Mouse (Mus musculus): ENCODE measurements around the gene Wfdc5. TPM values are rescaled to one million over a fixed set of nuclear protein-coding genes. Genes with fewer than 3 reads are reported as not detected.

The Wfdc5 gene
- total RNA-seq, 2 experiments from 2014 or later = not detected

DNA sequence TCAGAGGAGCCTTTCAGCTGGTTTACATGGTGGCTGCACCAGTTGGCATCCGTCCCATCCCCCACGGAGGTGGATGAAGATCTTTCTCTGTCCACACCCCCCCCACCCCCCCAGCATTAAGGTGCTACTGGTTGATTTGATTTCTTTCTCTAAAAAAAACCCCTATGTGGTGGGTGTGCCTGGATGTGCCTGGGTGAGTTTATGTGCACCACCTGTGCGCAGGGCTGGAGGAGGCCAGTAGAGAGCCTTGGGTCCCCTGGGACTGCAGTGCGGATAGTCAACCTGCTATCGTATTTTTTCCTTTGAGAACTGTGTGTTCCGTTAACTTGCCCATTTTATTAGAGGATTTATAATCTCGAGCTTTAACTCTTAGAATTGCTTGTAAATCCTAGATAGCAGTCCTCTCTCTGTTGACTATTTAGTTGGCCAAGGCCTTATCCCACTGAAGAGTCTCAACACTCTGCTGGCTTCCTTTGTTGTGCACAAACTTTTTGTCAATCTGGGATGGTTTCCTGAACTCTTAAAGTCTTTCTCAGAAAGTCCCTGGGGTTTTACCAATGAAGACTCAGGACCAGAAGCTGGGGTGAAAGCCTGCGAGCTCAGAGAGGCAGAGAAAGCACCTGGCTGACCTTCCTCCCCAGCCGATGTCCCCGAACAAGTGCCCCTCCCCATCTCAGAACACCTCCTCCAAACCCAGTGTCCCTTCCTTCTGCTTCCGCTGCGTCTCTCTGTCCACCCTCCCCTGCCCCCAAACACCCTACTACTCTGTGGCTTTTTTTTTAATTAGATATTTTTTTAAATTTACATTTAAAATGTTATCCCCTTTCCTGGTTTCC lies 53.7 kb downstream of the Wfdc5 start:
- DNase-seq = no peak

DNA sequence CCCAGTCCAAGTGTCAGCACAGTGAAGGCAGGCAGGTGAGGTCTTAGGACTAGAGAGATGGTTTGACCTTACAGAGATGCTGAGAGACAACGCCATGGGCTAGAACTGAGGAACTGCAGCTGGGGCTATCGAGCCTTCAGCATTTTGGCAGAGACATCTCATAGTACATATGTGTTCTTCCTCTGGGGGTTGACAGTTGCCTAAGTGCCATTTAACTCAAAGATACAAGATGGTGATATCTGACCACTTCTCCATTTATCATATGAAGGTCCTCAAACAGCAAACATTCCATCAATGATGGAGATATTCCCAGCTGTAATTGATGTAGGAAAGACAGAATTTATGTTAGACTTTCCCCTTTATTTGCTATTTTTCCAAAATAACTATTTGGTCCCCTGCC lies 55.2 kb downstream of the Wfdc5 start:
- DNase-seq = no peak

DNA sequence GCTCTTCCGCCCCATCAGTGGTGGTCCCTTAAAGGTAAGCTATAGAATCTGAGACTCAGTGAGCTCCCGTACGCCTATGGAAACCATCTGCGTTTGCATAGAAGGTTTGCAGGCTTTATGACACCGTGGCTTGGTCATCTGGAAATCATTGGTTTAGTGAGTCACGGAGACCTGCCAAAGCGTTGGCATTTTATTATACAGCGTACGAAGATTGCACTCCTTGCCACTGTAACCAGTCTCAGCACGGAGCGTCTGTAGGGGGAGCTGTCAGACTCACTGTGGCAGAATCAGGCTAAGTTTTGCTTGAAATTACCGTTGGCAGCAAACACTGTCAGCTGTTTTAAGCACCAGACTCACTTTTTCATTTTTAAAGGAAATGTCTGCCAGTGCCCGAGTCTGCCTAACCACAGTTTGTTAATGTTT lies 56.0 kb downstream of the Wfdc5 start:
- peak; percentile 30 to 42 for DNase-seq

Other genes starting within 250 kb of the Wfdc5 start
- 10 to 100 TPM; 75.9 to 82.7 TPM for gene Ywhab, start 187.8 kb downstream of the Wfdc5 start, total RNA-seq (2021)
- gene Pabpc1l, start 157.3 kb downstream of the Wfdc5 start, total RNA-seq (2021) = under 1 TPM; 0.57 to 0.62 TPM
- gene Stk4, start 112.4 kb downstream of the Wfdc5 start, total RNA-seq (2021) = 10 to 100 TPM; 12.9 to 20.0 TPM
- gene Tomm34, start 111.6 kb downstream of the Wfdc5 start, total RNA-seq (2021) = 10 to 100 TPM; 21.6 to 21.7 TPM
- gene Kcns1, start 11.6 kb downstream of the Wfdc5 start, total RNA-seq (2021) = under 1 TPM in 1 of 2 experiments, not detected in 1; 0.10 TPM
- gene Wfdc12, start 7.9 kb upstream of the Wfdc5 start, total RNA-seq (2021) = not detected
- gene Wfdc15a, start 17.4 kb upstream of the Wfdc5 start, total RNA-seq (2021) = not detected
- not detected for gene Wfdc15b, start 38.9 kb upstream of the Wfdc5 start, total RNA-seq (2021)
- not detected for gene Svs2, start 55.7 kb upstream of the Wfdc5 start, total RNA-seq (2021)
- not detected for gene Svs3b, start 73.9 kb upstream of the Wfdc5 start, total RNA-seq (2021)
- not detected for gene Svs4, start 95.7 kb upstream of the Wfdc5 start, total RNA-seq (2021)
- gene Svs3a, start 106.5 kb upstream of the Wfdc5 start, total RNA-seq (2021) = not detected
- not detected for gene Svs6, start 134.0 kb upstream of the Wfdc5 start, total RNA-seq (2021)
- gene Svs5, start 150.0 kb upstream of the Wfdc5 start, total RNA-seq (2021) = not detected
- gene Slpi, start 206.4 kb upstream of the Wfdc5 start, total RNA-seq (2021) = 10 to 100 TPM; 12.2 to 21.3 TPM
- not detected for gene Rbpjl, start 220.4 kb upstream of the Wfdc5 start, total RNA-seq (2021)
- under 1 TPM; 0.36 to 0.45 TPM for gene Matn4, start 222.4 kb upstream of the Wfdc5 start, total RNA-seq (2021)

All from heart, adult 18-20 months (tissue).